Mouse (Mus musculus) hindbrain, embryonic 15.5 days (tissue): ENCODE results near the gene Tbrg1. TPM values are rescaled to one million over a fixed set of nuclear protein-coding genes. Genes with fewer than 3 reads are reported as not detected.

Experiments used
- ATAC-seq: fragments of 200-750 bp; cut with Nextera tagmentation; 2 replicates; pipeline ENCODE4 v1.8.0; 2017; ENCODE audit warnings: low read depth, moderate number of reproducible peaks, moderate TSS enrichment; ENCODE audit not compliant: low FRiP score
- H3K27ac ChIP-seq: fragments of 300-500 bp; sonication (generic); replicated peaks from 2 replicates; pipeline ENCODE4 v1.5.1; 2015; ENCODE audit warnings: mild to moderate bottlenecking, inconsistent platforms
- H3K27me3 ChIP-seq: fragments of 300-500 bp; sonication (generic); 2 replicates; pipeline ENCODE4 v1.6.1; 2015; ENCODE audit warnings: control low read depth, inconsistent platforms
- H3K36me3 ChIP-seq: fragments of 300-500 bp; sonication (generic); 2 replicates; pipeline ENCODE4 v1.6.1; 2015; ENCODE audit warnings: control low read depth, inconsistent platforms
- H3K4me1 ChIP-seq: fragments of 300-500 bp; sonication (generic); replicated peaks from 2 replicates; pipeline ENCODE4 v1.6.1; 2015; ENCODE audit warnings: control low read depth, inconsistent platforms
- H3K4me2 ChIP-seq: fragments of 300-500 bp; sonication (generic); 2 replicates; pipeline ENCODE4 v1.6.1; 2015; ENCODE audit warnings: moderate library complexity, mild to moderate bottlenecking, inconsistent platforms
- H3K4me3 ChIP-seq: fragments of 300-500 bp; sonication (generic); 2 replicates; pipeline ENCODE4 v1.5.1; 2015; ENCODE audit warnings: mild to moderate bottlenecking, inconsistent platforms
- H3K9ac ChIP-seq: fragments of 300-500 bp; sonication (generic); 2 replicates; pipeline ENCODE4 v1.6.1; 2015; ENCODE audit warnings: inconsistent platforms
- H3K9me3 ChIP-seq: fragments of 300-500 bp; sonication (generic); 2 replicates; pipeline ENCODE4 v1.6.1; 2016; ENCODE audit warnings: control low read depth, inconsistent platforms
- WGBS: fragments of 180-500 bp; shearing (Covaris S2); methylation state at CpG from one replicate; pipeline ENCODE4 v1.1.7; 2015; 5-methylcytosine and 5-hydroxymethylcytosine counted together
- polyA plus RNA-seq: library from polyadenylated mRNA; unstranded; fragments of >200 nt; fragmentation: Nextera tagmentation; extraction: Ambion mirVana; gene quantifications from 2 replicates; pipeline ENCODE4 v1.2.1, GENCODE M21; 2015

The Tbrg1 gene
- polyA plus RNA-seq, 1 experiment from 2014 or later = 86.4 TPM

DNA sequence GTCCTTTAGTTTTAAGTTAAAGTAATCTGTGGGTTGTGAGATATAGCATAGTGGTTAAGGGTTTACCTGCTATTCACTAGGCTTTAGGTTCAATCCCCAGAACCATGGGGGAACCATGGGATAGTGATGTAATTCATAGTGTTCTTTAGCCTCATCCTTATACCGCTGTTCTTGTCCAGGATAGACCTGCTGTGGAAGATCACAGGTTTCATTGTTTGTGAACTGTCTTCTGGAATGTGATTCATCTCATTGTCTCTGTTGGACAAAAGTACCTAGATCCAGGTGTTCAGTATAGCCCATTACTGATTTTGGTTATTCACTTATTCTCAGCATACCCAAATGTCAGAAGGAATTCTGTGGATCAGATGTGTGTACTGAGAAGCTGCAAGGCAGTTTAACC, 29.8 kb downstream of the Tbrg1 start:
- H3K4me3 ChIP-seq = no peak overlapping the region
- H3K36me3 ChIP-seq = no peaks in the 10 kb centered on the region
- H3K4me1 ChIP-seq = peaks cover 22% of the 10 kb centered on the region
- no peak overlapping the region for H3K4me2 ChIP-seq
- H3K9ac ChIP-seq = no peak overlapping the region
- 90% methylated on average over 1 of the region's 1 CpGs for WGBS
- H3K9me3 ChIP-seq = no peaks in the 10 kb centered on the region
- no peak for ATAC-seq
- no peaks in the 10 kb centered on the region for H3K27me3 ChIP-seq
- H3K27ac ChIP-seq = no peak overlapping the region

DNA sequence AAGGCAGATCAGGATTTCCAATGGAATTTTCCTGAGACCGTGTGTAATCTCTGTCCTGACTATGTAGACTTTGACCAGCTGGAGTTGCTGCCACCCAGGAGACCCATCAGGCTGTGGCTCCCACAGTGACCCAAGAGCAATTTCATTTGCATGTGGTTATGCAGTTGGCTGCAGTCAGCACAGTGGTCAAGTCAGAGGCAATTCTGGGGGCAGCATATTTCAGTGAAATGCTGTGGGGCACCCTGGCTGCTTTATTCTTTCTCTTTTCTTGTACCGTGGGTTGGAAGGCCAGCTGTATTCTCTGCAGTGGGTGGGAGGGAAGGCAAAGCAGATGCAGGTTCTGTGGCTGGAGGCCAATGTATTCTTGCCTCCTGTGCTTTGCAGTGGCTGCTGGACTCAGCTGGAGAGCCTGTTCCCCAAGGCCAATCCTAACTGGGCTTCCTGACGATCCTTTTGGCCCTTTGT, 31.0 kb downstream of the Tbrg1 start:
- 3% methylated on average over 3 of the region's 3 CpGs for WGBS
- peak overlapping the region; percentile 12; the same call in 1 of the 2 replicates for H3K9ac ChIP-seq
- H3K4me1 ChIP-seq = peaks cover 22% of the 10 kb centered on the region
- no peaks in the 10 kb centered on the region for H3K27me3 ChIP-seq
- H3K4me2 ChIP-seq = peak overlapping the region; percentile 37
- ATAC-seq = peak; percentile 70
- no peaks in the 10 kb centered on the region for H3K9me3 ChIP-seq
- H3K36me3 ChIP-seq = no peaks in the 10 kb centered on the region
- peak overlapping the region; percentile 83 for H3K27ac ChIP-seq
- H3K4me3 ChIP-seq = peak overlapping the region; percentile 12; the same call in 1 of the 2 replicates

DNA sequence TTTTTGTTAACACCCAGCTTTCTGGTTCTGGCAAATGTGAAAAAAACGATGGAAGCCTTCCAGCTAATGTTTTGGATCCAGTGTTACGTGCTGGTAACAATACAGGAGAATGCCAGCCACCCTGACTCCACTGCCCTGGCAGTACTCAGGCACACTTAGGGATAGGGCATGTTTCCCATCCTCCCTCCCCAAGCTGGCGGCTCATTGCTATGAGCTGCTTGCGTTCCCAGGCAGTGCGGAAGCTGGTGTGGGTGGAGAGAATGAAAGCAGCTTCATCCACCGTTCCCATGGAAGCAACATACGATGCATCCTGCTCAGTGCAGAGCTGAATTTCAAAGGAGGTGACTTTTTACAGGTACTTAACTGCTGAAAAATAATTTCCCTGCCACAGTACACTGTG, 31.5 kb downstream of the Tbrg1 start:
- H3K4me3 ChIP-seq = peak overlapping the region; percentile 12; the same call in 1 of the 2 replicates
- H3K4me2 ChIP-seq = peak overlapping the region; percentile 37

DNA sequence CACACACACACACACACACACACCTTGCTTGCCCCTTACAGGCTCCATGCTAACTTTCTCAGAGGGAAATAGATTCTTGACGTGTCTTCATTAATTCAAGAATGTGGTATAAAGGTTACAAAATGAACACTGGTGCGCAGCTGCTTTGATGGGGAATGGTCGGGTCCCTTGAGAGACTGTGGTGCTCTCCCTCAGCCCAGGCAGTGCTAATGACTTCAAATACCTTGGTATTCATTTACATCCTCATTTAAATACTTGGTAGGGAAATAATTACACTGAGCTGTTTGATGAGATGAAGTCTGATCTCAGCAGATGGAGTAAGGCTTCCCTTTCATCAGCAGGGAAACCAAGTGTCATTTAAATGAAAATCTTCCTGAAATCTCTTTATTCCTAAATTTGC, 32.0 kb downstream of the Tbrg1 start:
- no peak overlapping the region for H3K9ac ChIP-seq
- 21% methylated on average over 3 of the region's 3 CpGs for WGBS
- no peaks in the 10 kb centered on the region for H3K27me3 ChIP-seq
- ATAC-seq = peak; percentile 63; the same call in 1 of the 2 replicates
- peak overlapping the region; percentile 37 for H3K4me2 ChIP-seq
- no peaks in the 10 kb centered on the region for H3K9me3 ChIP-seq
- peak overlapping the region; percentile 83 for H3K27ac ChIP-seq
- no peaks in the 10 kb centered on the region for H3K36me3 ChIP-seq
- peaks cover 22% of the 10 kb centered on the region for H3K4me1 ChIP-seq
- H3K4me3 ChIP-seq = no peak overlapping the region

More for the DNA sequence above, 31.5 kb downstream of the Tbrg1 start:
- H3K36me3 ChIP-seq = no peaks in the 10 kb centered on the region
- peak; percentile 91 for ATAC-seq
- WGBS = 3% methylated on average over 7 of the region's 7 CpGs
- H3K27me3 ChIP-seq = no peaks in the 10 kb centered on the region
- H3K9me3 ChIP-seq = no peaks in the 10 kb centered on the region
- peak overlapping the region; percentile 83 for H3K27ac ChIP-seq
- 0 out of 2 replicates have a peak overlapping the region, but pooled peaks have one; percentile 12 for H3K9ac ChIP-seq
- H3K4me1 ChIP-seq = peaks cover 22% of the 10 kb centered on the region

DNA sequence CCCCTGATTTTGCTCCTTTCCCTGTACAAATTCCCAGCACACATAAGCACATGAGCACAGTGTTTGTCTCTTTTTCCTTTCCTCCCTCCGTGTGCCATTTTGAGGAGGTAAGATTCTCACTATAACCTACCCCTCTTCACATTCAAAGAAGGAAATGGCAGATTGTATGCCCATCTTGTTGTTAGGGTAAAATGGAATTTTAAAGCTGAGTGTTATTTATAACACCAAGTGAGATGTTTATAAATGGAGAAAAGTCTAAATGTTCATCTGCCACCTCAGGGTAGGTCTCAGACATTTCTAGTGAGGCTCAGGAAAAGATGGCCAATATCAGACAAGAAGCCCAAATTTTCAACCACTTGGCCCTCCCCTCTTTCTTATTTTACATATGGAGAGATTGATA, 32.6 kb downstream of the Tbrg1 start:
- Histone ChIP-seq H3K27me3 (no peaks in the 10 kb centered on the region), H3K9ac (no peak overlapping the region), H3K4me1 (peaks cover 22% of the 10 kb centered on the region), H3K27ac (peak overlapping the region; percentile 83; the same call in 1 of the 2 replicates), H3K9me3 (no peaks in the 10 kb centered on the region), H3K4me3 (no peak overlapping the region), H3K4me2 (no peak overlapping the region), H3K36me3 (no peaks in the 10 kb centered on the region)
- ATAC-seq = no peak
- 78% methylated on average over 1 of the region's 1 CpGs for WGBS

DNA sequence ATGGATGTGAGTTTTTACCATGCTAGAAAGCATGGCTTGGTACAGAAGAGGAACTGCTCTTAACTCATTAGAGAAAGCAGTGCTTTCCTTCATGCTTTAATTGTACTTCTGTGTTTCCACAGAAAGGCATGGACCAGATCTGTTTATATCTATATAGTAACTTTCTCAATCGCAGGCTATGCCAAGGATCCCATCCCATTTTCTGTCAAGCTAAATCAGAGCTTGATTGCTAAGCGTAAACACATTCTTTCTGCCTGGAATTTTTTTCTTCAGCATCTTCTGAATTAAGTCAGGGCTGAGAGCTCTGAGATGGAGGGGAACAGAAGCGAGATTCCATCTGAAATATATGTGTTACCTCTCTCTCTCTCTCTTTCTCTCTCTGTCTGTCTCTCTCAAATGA, 33.1 kb downstream of the Tbrg1 start:
- WGBS = 84% methylated on average over 3 of the region's 3 CpGs
- no peak overlapping the region for H3K4me2 ChIP-seq
- no peak overlapping the region for H3K27ac ChIP-seq
- H3K4me3 ChIP-seq = no peak overlapping the region
- H3K36me3 ChIP-seq = no peaks in the 10 kb centered on the region
- H3K9me3 ChIP-seq = no peaks in the 10 kb centered on the region
- no peak for ATAC-seq
- H3K9ac ChIP-seq = no peak overlapping the region
- no peaks in the 10 kb centered on the region for H3K27me3 ChIP-seq
- H3K4me1 ChIP-seq = peaks cover 22% of the 10 kb centered on the region

DNA sequence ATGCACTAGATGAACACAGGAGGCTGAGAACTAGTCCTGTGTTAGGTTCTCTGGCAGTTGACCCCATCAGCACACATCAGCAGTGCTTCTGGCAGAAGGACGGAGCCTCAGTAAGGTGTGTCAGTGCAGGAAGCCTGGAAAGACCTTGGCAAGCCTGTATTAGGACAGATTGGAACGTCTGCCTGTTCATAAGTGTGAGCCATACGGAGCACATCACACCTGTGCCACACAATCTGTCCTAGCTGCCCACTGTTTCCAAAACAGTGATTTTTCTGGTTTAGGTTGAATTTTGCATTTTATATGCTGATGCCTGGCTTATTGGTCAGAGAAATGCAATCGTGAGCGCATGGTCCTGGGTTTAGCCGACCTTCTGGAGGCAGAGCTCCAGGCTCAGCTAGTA, 35.8 kb downstream of the Tbrg1 start:
- WGBS = 81% methylated on average over 6 of the region's 6 CpGs
- no peak for ATAC-seq
- Histone ChIP-seq H3K4me3 (no peak overlapping the region), H3K36me3 (no peaks in the 10 kb centered on the region), H3K27ac (no peak overlapping the region), H3K27me3 (no peaks in the 10 kb centered on the region), H3K9me3 (no peaks in the 10 kb centered on the region), H3K9ac (no peak overlapping the region), H3K4me2 (no peak overlapping the region), H3K4me1 (peaks cover 16% of the 10 kb centered on the region)

DNA sequence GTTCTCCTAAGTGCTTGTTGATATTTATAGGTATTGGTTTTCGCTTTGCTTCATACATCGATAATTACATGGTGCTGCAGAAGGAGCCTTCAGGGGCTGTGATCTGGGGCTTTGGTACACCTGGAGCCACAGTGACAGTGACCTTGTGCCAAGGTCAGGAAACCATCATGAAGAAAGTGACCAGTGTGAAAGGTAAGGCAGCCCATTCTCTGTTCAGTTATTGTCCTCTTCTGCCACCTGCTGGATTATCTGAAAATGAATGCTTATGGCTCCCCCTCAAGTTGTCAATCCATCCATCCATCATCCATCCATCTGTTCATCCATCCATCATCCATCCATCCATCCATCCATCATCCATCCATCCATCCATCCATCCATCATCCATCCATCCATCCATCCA, 40.3 kb downstream of the Tbrg1 start:
- peaks cover 14% of the 10 kb centered on the region for H3K4me1 ChIP-seq
- H3K27ac ChIP-seq = no peak overlapping the region
- no peaks in the 10 kb centered on the region for H3K27me3 ChIP-seq
- H3K9me3 ChIP-seq = no peaks in the 10 kb centered on the region
- H3K4me3 ChIP-seq = no peak overlapping the region
- H3K36me3 ChIP-seq = no peaks in the 10 kb centered on the region
- no peak overlapping the region for H3K9ac ChIP-seq
- ATAC-seq = no peak
- H3K4me2 ChIP-seq = no peak overlapping the region
- WGBS = 64% methylated on average over 2 of the region's 2 CpGs

DNA sequence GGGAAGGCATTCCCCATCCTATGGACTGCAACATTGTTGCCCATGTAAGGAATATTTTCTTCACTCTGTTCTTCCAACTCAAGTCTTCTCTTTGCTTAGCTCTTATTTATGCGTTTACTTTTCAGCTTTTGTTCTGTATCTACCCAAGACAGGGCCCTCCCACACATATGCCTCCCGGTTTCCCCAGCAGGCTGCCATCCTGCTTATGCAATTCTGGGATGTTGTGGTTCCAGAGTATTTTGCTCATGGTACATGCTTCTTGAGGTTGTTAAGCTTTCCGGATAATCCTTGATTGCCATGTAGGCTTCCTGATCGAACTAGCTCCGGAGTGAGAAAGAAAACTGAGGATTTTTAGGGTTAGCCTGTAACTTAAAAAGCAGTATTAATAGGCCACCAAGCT, 41.9 kb downstream of the Tbrg1 start:
- WGBS = 72% methylated on average over 5 of the region's 5 CpGs
- H3K9ac ChIP-seq = no peak overlapping the region
- ATAC-seq = no peak
- no peak overlapping the region for H3K27ac ChIP-seq
- H3K4me2 ChIP-seq = no peak overlapping the region
- H3K4me1 ChIP-seq = peaks cover 14% of the 10 kb centered on the region
- H3K4me3 ChIP-seq = no peak overlapping the region
- H3K27me3 ChIP-seq = no peaks in the 10 kb centered on the region
- H3K9me3 ChIP-seq = no peaks in the 10 kb centered on the region
- H3K36me3 ChIP-seq = no peaks in the 10 kb centered on the region

DNA sequence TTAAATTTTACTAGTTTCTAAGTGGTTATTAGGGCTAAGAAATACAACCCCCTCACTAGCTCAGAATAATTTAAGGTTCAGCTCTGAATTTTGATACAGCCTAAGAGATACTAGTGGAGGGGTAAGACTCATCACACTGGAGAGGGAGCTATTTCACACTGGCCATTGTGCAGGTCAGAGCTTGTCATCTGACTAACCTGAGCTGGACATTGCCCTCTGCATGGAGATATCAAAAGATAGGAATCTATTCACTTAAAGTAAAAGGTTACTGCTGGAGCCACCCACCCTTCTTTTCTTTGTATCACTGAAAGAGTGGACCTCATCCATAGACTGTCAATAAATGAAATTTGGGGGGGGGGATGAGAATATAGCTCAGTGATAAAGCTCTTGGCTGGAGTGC, 42.8 kb downstream of the Tbrg1 start:
- H3K9me3 ChIP-seq = no peaks in the 10 kb centered on the region
- H3K4me3 ChIP-seq = no peak overlapping the region
- ATAC-seq = peak; percentile 19; the same call in 1 of the 2 replicates
- H3K4me1 ChIP-seq = peaks cover 14% of the 10 kb centered on the region
- no peaks in the 10 kb centered on the region for H3K36me3 ChIP-seq
- no peaks in the 10 kb centered on the region for H3K27me3 ChIP-seq
- no peak overlapping the region for H3K27ac ChIP-seq
- no peak overlapping the region for H3K9ac ChIP-seq
- peak overlapping the region; percentile 61 for H3K4me2 ChIP-seq

DNA sequence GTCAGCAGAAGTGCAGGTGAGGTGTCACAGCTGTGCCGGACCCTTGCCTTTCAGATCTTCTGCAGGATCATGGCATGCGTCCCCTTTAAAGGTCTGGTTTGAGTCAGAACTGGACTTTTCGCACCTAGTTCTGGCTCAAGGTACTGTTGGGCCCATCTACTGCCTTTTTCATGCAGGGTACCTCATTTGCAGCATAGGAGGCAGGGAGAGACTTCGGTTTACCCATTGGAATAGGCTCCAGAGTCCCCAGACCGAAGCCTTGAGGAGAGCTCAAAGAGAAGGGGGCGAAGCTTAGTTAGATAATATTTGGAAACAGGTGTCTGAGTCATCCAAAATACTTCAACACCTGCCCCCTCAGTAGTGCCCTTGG, 43.2 kb downstream of the Tbrg1 start:
- Histone ChIP-seq H3K9ac (peak overlapping the region; percentile 67), H3K9me3 (no peaks in the 10 kb centered on the region), H3K4me1 (peaks cover 14% of the 10 kb centered on the region), H3K4me3 (peak overlapping the region; percentile 50), H3K27me3 (no peaks in the 10 kb centered on the region), H3K4me2 (peak overlapping the region; percentile 61), H3K36me3 (no peaks in the 10 kb centered on the region), H3K27ac (peak overlapping the region; percentile 82)
- ATAC-seq = peak; percentile 75; the same call in 1 of the 2 replicates
- 23% methylated on average over 6 of the region's 6 CpGs for WGBS

DNA sequence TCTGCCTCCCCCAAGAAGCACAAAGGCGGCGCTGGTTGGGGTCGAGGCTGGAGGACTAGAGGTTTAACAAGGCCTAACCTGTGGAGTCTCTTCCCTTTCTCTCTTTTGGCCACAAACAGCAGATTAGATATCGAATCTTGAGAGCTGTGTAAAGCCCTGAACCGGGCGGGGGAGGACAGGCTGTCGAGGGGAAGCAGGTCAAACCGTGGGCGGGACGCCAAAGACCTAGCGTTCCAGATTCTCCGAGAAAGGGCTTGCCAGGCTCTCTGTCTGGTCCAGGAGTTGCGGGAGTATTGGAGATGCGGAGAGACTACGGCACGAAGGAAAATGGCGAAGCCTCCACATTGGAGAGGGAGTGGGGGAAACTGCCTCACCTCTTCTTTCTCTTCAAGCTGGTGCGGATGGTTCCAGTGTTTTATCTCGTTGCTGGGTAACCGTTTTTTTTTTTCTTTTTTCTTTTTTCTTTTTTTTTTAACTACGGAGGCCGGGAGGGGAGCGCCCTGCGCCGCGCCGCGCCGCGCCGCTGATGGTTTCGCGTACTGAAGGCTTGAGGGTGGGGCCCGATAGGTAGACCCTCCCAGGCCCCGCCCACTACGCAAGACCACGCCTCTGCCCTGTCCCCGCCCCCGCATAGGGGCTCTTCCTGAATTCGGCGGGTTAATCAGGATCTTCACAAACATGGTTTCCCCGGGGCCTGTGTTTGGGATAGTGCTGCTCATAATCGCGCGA, 43.8 kb downstream of the Tbrg1 start, which contains the start of gene Spa17:
Gene Spa17, minus strand, starts transcription at position 541 of the 729 bp plus-strand sequence.
- peak within 1 kb of the TSS; percentile 67 for H3K9ac ChIP-seq
- under 1% methylated on average over 45 of the region's 45 CpGs for WGBS
- H3K4me2 ChIP-seq = peak within 1 kb of the TSS; percentile 61
- peak; percentile 94 for ATAC-seq
- no peaks in the 10 kb centered on the region for H3K9me3 ChIP-seq
- peak within 1 kb of the TSS; percentile 50 for H3K4me3 ChIP-seq
- no peaks in the 10 kb centered on the region for H3K27me3 ChIP-seq
- no peaks in the 10 kb centered on the region for H3K36me3 ChIP-seq
- peak within 1 kb of the TSS; percentile 82 for H3K27ac ChIP-seq
- peaks cover 14% of the 10 kb centered on the region for H3K4me1 ChIP-seq
